Comparison of ENCODE assay signal across 19 mouse cellular contexts in genomic region chr16:11473893-11474505, GRCm38 (mm10).
DNase-seq lines count a peak whose midpoint lies in the region; ATAC-seq and TF ChIP-seq lines count a peak whose summit lies in the region.
"Had no signal": no experiment of that assay in that cellular context is flagged by ENCODE, and none has a peak within 500 bp of the region (broad histone marks: within the 10 kb centered on the region; RNA-seq: fewer than 3 reads in every experiment).

No protein-coding gene starts in this region.

- H3K9me3 ChIP-seq in heart, embryonic 10.5 days, result no peaks in the 10 kb centered on the region
- H3K9me3 ChIP-seq in lung, embryonic 16.5 days (ENCODE audit: control insufficient read depth, low read length), result no peaks in the 10 kb centered on the region
- H3K9me3 ChIP-seq: embryonic facial prominence, embryonic 12.5 days; forebrain, embryonic 15.5 days; limb, embryonic 15.5 days; stomach, embryonic 15.5 days had no signal

- no peak overlapping the region for H3K4me3 ChIP-seq in heart, embryonic 10.5 days
- no peak overlapping the region for H3K4me3 ChIP-seq in kidney, adult 2 months (ENCODE audit: insufficient read depth, low read depth, low read length)
- H3K4me3 ChIP-seq in lung, embryonic 16.5 days (ENCODE audit: low read length), result no peak overlapping the region
- H3K4me3 ChIP-seq in lung, adult 2 months (replicated peaks; ENCODE audit: extremely low read depth, low read depth, low read length), result no peak overlapping the region
- H3K4me3 ChIP-seq: embryonic facial prominence, embryonic 12.5 days; erythroblast, embryonic 14.5 days; forebrain, embryonic 15.5 days; layer of hippocampus, adult 2 months; limb, embryonic 15.5 days; stomach, embryonic 15.5 days had no signal

- no peaks in the 10 kb centered on the region for H3K27me3 ChIP-seq in heart, embryonic 10.5 days (ENCODE audit: insufficient read depth, poor library complexity, severe bottlenecking)
- no peaks in the 10 kb centered on the region for H3K27me3 ChIP-seq in kidney, adult 2 months (replicated peaks; ENCODE audit: control insufficient read depth, insufficient read depth, low read length)
- no peaks in the 10 kb centered on the region for H3K27me3 ChIP-seq in lung, embryonic 16.5 days (ENCODE audit: control insufficient read depth, insufficient read depth, low read depth, low read length)
- H3K27me3 ChIP-seq: embryonic facial prominence, embryonic 12.5 days; forebrain, embryonic 15.5 days; limb, embryonic 15.5 days; stomach, embryonic 15.5 days had no signal

- H3K27ac ChIP-seq in heart, embryonic 10.5 days, result 0 out of 2 replicates have a peak overlapping the region, but pooled peaks have one; percentile 56
- peak overlapping the region; percentile 1 for H3K27ac ChIP-seq in kidney, adult 2 months (ENCODE audit: insufficient read depth, low read depth, low read length)
- 0 out of 2 replicates have a peak overlapping the region, but pooled peaks have one; percentile 8 for H3K27ac ChIP-seq in lung, embryonic 16.5 days (ENCODE audit: low read length)
- H3K27ac ChIP-seq: embryonic facial prominence, embryonic 12.5 days; forebrain, embryonic 15.5 days; layer of hippocampus, adult 2 months; limb, embryonic 15.5 days had no signal

- no peak for TF ChIP-seq POLR2A in kidney, adult 2 months (IDR thresholded peaks at IDR 0.05; ENCODE audit: low read depth, low read length)
- TF ChIP-seq POLR2A in lung, adult 2 months (IDR thresholded peaks at IDR 0.05; ENCODE audit: borderline replicate concordance, extremely low read depth, low read depth, low read length), result no peak

- WGBS in heart, embryonic 10.5 days, result 75% methylated on average over 6 of the region's 6 CpGs
- WGBS in kidney, adult 2 months, result 61% methylated on average over 6 of the region's 6 CpGs
- WGBS in lung, embryonic 16.5 days, result 75% methylated on average over 6 of the region's 6 CpGs
- WGBS in lung, adult 2 months, result 81% methylated on average over 6 of the region's 6 CpGs

- H3K4me2 ChIP-seq in lung, embryonic 16.5 days (ENCODE audit: low read depth, low read length), result no peak overlapping the region
- H3K4me2 ChIP-seq: embryonic facial prominence, embryonic 12.5 days; forebrain, embryonic 15.5 days; limb, embryonic 15.5 days; stomach, embryonic 15.5 days had no signal

- no peaks in the 10 kb centered on the region for H3K36me3 ChIP-seq in heart, embryonic 10.5 days
- H3K36me3 ChIP-seq in kidney, adult 2 months (ENCODE audit: control insufficient read depth, insufficient read depth, low read length), result no peaks in the 10 kb centered on the region; the same call in 1 of the 2 replicates
- H3K36me3 ChIP-seq in lung, embryonic 16.5 days (ENCODE audit: control insufficient read depth, insufficient read depth, low read length), result no peaks in the 10 kb centered on the region
- H3K36me3 ChIP-seq: embryonic facial prominence, embryonic 12.5 days; forebrain, embryonic 15.5 days; limb, embryonic 15.5 days; stomach, embryonic 15.5 days had no signal

- no peak for TF ChIP-seq CTCF in kidney, adult 2 months (conservative IDR thresholded peaks at IDR 0.05; ENCODE audit: insufficient read depth, insufficient read length, low read depth, low read length)
- no peak for TF ChIP-seq CTCF in lung, adult 2 months (IDR thresholded peaks at IDR 0.05; ENCODE audit: insufficient read depth, low read length)

- ATAC-seq in lung, embryonic 16.5 days (ENCODE audit: low read depth), result no peak
- ATAC-seq: forebrain, embryonic 15.5 days had no signal

- intact Hi-C loops in heart, postnatal 10 days (cut with DNase I), result no loop called here

- no peak overlapping the region for H3K9ac ChIP-seq in lung, embryonic 16.5 days (ENCODE audit: low read length)
- H3K9ac ChIP-seq: embryonic facial prominence, embryonic 12.5 days; forebrain, embryonic 15.5 days; limb, embryonic 15.5 days; stomach, embryonic 15.5 days had no signal

- no peak for DNase-seq in heart, embryonic 10.5 days (ENCODE audit: low spot score)
- no peak for DNase-seq in heart, postnatal 10 days
- peak; percentile 39 for DNase-seq in kidney, adult 2 months
- DNase-seq in kidney, adult 11 months, result no peak
- no peak for DNase-seq in lung, adult 2 months
- DNase-seq in embryo, embryonic 10 days (ENCODE audit: low spot score), result no peak
- DNase-seq: adrenal gland, postnatal 36 days; B cell, adult 2 months; gastrocnemius, postnatal 14 days; kidney, adult 8-10 months; right cerebral cortex, postnatal 25 days; thymus, adult 2 months had no signal

- peaks cover 41% of the 10 kb centered on the region for H3K4me1 ChIP-seq in heart, embryonic 10.5 days
- H3K4me1 ChIP-seq in kidney, adult 2 months (ENCODE audit: control insufficient read depth, insufficient read depth, low read length), result peaks cover 35% of the 10 kb centered on the region
- H3K4me1 ChIP-seq in lung, embryonic 16.5 days (replicated peaks; ENCODE audit: control insufficient read depth, insufficient read depth, low read length), result peaks cover 17% of the 10 kb centered on the region
- H3K4me1 ChIP-seq in lung, adult 2 months (ENCODE audit: control insufficient read depth, insufficient read depth, low read length), result peaks cover 7% of the 10 kb centered on the region
- H3K4me1 ChIP-seq: embryonic facial prominence, embryonic 12.5 days; limb, embryonic 15.5 days had no signal

Comparison
In these comparisons a context has a peak if more than half of its experiments do, and no peak if none do; other contexts are left out.
1. H3K27ac ChIP-seq: peak in every context shown above with its lines; median percentile 56 in heart, embryonic 10.5 days; 8 in lung, embryonic 16.5 days; 1 in kidney, adult 2 months.